Mouse (Mus musculus) liver, postnatal 0 days (tissue): Measurements from ENCODE around the gene Eva1a. TPM values are rescaled to one million over a fixed set of nuclear protein-coding genes. Genes with fewer than 3 reads are reported as not detected.

Experiments used
- ATAC-seq: fragments of 200-750 bp; cut with Nextera tagmentation; 2 replicates; pipeline ENCODE4 v1.8.0; 2017; ENCODE audit warnings: mild to moderate bottlenecking, moderate library complexity
- DNase-seq: peaks from one replicate; pipeline ENCODE4 v3.0.0-alpha.2; 2016
- H3K27ac ChIP-seq: fragments of 300-500 bp; sonication (generic); 2 replicates; pipeline ENCODE4 v1.5.1; 2014; ENCODE audit warnings: antibody characterized with exemption, moderate library complexity, mild to moderate bottlenecking, low read depth
- H3K27me3 ChIP-seq: fragments of 300-500 bp; sonication (generic); 2 replicates; pipeline ENCODE4 v1.6.1; 2014; ENCODE audit warnings: low read length, control low read depth, mixed read lengths; ENCODE audit not compliant: insufficient read depth
- H3K36me3 ChIP-seq: fragments of 300-500 bp; sonication (generic); replicated peaks from 2 replicates; pipeline ENCODE4 v1.6.1; 2014; ENCODE audit warnings: mild to moderate bottlenecking, control low read depth, low read length, moderate library complexity, mixed read lengths; ENCODE audit not compliant: insufficient read depth
- H3K4me1 ChIP-seq: fragments of 300-500 bp; sonication (generic); 2 replicates; pipeline ENCODE4 v1.6.1; 2014; ENCODE audit warnings: antibody characterized with exemption, mild to moderate bottlenecking, control low read depth; ENCODE audit not compliant: insufficient read depth
- H3K4me2 ChIP-seq: fragments of 300-500 bp; sonication (generic); 2 replicates; pipeline ENCODE4 v1.6.1; 2014; ENCODE audit warnings: low read depth, mild to moderate bottlenecking, low read length, moderate library complexity, mixed read lengths
- H3K4me3 ChIP-seq: fragments of 300-500 bp; sonication (generic); 2 replicates; pipeline ENCODE4 v1.5.1; 2014; ENCODE audit warnings: low read depth, low read length
- H3K9ac ChIP-seq: fragments of 300-500 bp; sonication (generic); replicated peaks from 2 replicates; pipeline ENCODE4 v1.6.1; 2014; ENCODE audit warnings: mild to moderate bottlenecking, moderate library complexity
- H3K9me3 ChIP-seq: fragments of 300-500 bp; sonication (generic); 2 replicates; pipeline ENCODE4 v1.6.1; 2016; ENCODE audit warnings: mild to moderate bottlenecking, control low read depth, low read length, mixed read lengths
- CTCF ChIP-seq: sonication (generic); IDR thresholded peaks from 2 replicates; pipeline ENCODE4 v1.5.1; 2016; ENCODE audit warnings: antibody characterized with exemption, low read depth
- EP300 ChIP-seq: IDR thresholded peaks from 2 replicates; pipeline ENCODE4 v1.6.1; 2016; ENCODE audit warnings: antibody characterized with exemption, low read depth, mild to moderate bottlenecking
- WGBS: fragments of 180-500 bp; shearing (Covaris S2); extraction: QIAGEN DNeasy Blood & Tissue Kit; methylation state at CpG from one replicate; pipeline ENCODE4 v1.1.7; 2014; ENCODE audit not compliant: insufficient replicate concordance; 5-methylcytosine and 5-hydroxymethylcytosine counted together
- polyA plus RNA-seq: library from polyadenylated mRNA; unstranded; fragments of >200 nt; fragmentation: Nextera tagmentation; extraction: Ambion mirVana; gene quantifications from 2 replicates; pipeline ENCODE4 v1.2.1, GENCODE M21; 2015

The Eva1a gene
- polyA plus RNA-seq, 1 experiment from 2014 or later, result 40.0 TPM

- Histone ChIP-seq H3K9ac (no peak overlapping the region), H3K4me1 (peaks cover 11% of the 10 kb centered on the region; the same call in 1 of the 2 replicates), H3K9me3 (no peaks in the 10 kb centered on the region), H3K4me3 (no peak overlapping the region), H3K27me3 (no peaks in the 10 kb centered on the region), H3K4me2 (no peak overlapping the region), H3K27ac (peak overlapping the region; percentile 84), H3K36me3 (peaks cover 4% of the 10 kb centered on the region; the same call in 1 of the 2 replicates)
- no peak for ATAC-seq
- DNase-seq, result no peak
- WGBS, result 63% methylated on average over 3 of the region's 3 CpGs
- TF ChIP-seq CTCF (no peak), EP300 (no peak)
Observed at GRCm38 (mm10) chr6:82073567-82073966, 32.7 kb downstream of the Eva1a start.

DNA sequence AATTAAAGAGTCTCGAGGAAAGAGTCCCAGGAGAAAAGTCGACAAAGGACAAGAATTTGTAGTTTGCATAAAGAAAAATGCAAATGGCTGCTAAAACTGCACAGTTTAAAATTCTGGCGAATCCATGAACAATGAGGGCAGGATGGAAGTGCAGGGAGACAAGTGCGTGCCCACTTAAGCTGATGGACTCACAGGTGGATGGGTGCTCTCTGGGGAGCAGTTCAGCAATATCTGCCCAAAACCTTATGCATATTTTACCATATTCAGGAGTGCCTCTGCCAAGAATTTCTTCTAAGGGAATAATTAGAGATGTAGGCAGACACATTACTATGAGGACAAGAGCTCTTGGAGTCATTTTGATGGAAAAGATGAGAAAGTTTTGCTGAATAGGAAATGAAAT, 35.5 kb downstream of the Eva1a start:
- no peak overlapping the region for H3K4me3 ChIP-seq
- no peaks in the 10 kb centered on the region for H3K9me3 ChIP-seq
- no peaks in the 10 kb centered on the region for H3K4me1 ChIP-seq
- no peak overlapping the region for H3K27ac ChIP-seq
- H3K9ac ChIP-seq, result no peak overlapping the region
- ATAC-seq (no peak), DNase-seq (no peak)
- 75% methylated on average over 4 of the region's 4 CpGs for WGBS
- peaks cover 4% of the 10 kb centered on the region; the same call in 1 of the 2 replicates for H3K36me3 ChIP-seq
- no peaks in the 10 kb centered on the region for H3K27me3 ChIP-seq
- TF ChIP-seq EP300 (no peak), CTCF (no peak)
- no peak overlapping the region for H3K4me2 ChIP-seq

DNA sequence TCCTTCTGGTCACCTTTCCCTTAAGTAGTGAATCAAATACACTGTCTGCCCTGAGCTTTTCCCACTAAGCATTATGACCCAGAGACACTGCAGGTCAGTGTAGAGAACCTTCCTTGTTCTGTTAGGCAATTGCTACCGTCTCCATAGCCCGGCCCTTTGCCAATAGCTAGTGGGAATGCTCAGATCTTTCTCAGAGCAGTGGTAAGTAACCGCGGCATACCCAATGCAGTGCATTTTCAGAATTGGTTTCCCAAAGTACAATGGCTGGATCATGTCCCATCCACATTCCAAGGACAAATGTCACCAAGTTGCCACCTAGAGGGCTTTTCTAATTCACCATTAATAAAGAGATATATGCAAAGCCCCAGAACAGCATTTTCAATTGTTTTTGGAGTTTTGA, 38.0 kb downstream of the Eva1a start:
- no peak overlapping the region for H3K4me3 ChIP-seq
- no peaks in the 10 kb centered on the region for H3K9me3 ChIP-seq
- TF ChIP-seq EP300 (no peak), CTCF (no peak)
- no peak overlapping the region for H3K9ac ChIP-seq
- WGBS, result 88% methylated on average over 4 of the region's 4 CpGs
- ATAC-seq, result no peak
- no peak for DNase-seq
- no peaks in the 10 kb centered on the region for H3K27me3 ChIP-seq
- H3K4me2 ChIP-seq, result no peak overlapping the region
- H3K4me1 ChIP-seq, result no peaks in the 10 kb centered on the region
- H3K27ac ChIP-seq, result no peak overlapping the region
- peaks cover 8% of the 10 kb centered on the region; the same call in 1 of the 2 replicates for H3K36me3 ChIP-seq

- Histone ChIP-seq H3K9ac (no peak overlapping the region), H3K9me3 (no peaks in the 10 kb centered on the region; the same call in 1 of the 2 replicates), H3K4me2 (no peak overlapping the region), H3K27ac (no peak overlapping the region), H3K27me3 (no peaks in the 10 kb centered on the region), H3K4me1 (peaks cover 6% of the 10 kb centered on the region), H3K36me3 (peaks cover 6% of the 10 kb centered on the region; the same call in 1 of the 2 replicates), H3K4me3 (no peak overlapping the region)
- no peak for DNase-seq
- no peak for ATAC-seq
- TF ChIP-seq EP300, result no peak
- WGBS, result 70% methylated on average over 6 of the region's 6 CpGs
Observed at GRCm38 (mm10) chr6:82083655-82084054, 42.8 kb downstream of the Eva1a start.

DNA sequence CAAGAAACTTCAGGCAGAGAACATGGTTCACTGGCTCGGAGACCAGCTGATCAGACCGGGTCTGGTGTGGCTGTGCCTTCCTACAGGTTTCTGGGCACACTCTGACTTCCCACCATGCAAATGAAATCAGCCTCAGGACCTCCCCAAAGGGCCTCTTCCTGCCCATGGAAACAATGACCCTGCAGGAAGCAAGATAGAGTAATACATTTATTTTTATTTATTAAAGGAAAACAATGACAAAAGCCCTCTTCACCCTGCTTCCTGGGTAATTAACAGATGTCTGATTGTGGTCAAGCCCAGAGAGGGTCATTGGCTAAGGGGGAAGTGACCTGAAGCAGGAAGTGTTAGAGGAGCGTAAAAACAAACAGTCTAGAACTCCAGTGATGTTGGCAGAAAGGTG, 43.4 kb downstream of the Eva1a start:
- 28% methylated on average over 3 of the region's 3 CpGs for WGBS
- no peaks in the 10 kb centered on the region for H3K27me3 ChIP-seq
- no peak overlapping the region for H3K4me3 ChIP-seq
- peaks cover 7% of the 10 kb centered on the region for H3K4me1 ChIP-seq
- H3K9me3 ChIP-seq, result no peaks in the 10 kb centered on the region; the same call in 1 of the 2 replicates
- H3K9ac ChIP-seq, result no peak overlapping the region
- no peak overlapping the region for H3K4me2 ChIP-seq
- no peak for DNase-seq
- peaks cover 6% of the 10 kb centered on the region; the same call in 1 of the 2 replicates for H3K36me3 ChIP-seq
- H3K27ac ChIP-seq, result peak overlapping the region; percentile 83
- no peak for ATAC-seq
- TF ChIP-seq EP300 (peak; percentile 55; the same call in 1 of the 2 replicates), CTCF (no peak)

- Histone ChIP-seq H3K4me3 (no peak overlapping the region), H3K9ac (no peak overlapping the region), H3K27me3 (no peaks in the 10 kb centered on the region), H3K9me3 (no peaks in the 10 kb centered on the region; the same call in 1 of the 2 replicates), H3K27ac (peak overlapping the region; percentile 83), H3K36me3 (peaks cover 6% of the 10 kb centered on the region; the same call in 1 of the 2 replicates), H3K4me1 (peaks cover 7% of the 10 kb centered on the region), H3K4me2 (peak overlapping the region; percentile 7; the same call in 1 of the 2 replicates)
- ATAC-seq, result peak; percentile 80
- peak; percentile 42 for DNase-seq
- 54% methylated on average over 8 of the region's 8 CpGs for WGBS
- no peak for TF ChIP-seq CTCF
- TF ChIP-seq EP300, result peak; percentile 51; the same call in 1 of the 2 replicates
Observed at GRCm38 (mm10) chr6:82085313-82085908, 44.6 kb downstream of the Eva1a start.
